Mouse (Mus musculus): Measurements from ENCODE around the gene Fmn2. TPM values are rescaled to one million over a fixed set of nuclear protein-coding genes. Genes with fewer than 3 reads are reported as not detected.

The Fmn2 gene
- polyA plus RNA-seq, 1 experiment, result 0.72 TPM

DNA sequence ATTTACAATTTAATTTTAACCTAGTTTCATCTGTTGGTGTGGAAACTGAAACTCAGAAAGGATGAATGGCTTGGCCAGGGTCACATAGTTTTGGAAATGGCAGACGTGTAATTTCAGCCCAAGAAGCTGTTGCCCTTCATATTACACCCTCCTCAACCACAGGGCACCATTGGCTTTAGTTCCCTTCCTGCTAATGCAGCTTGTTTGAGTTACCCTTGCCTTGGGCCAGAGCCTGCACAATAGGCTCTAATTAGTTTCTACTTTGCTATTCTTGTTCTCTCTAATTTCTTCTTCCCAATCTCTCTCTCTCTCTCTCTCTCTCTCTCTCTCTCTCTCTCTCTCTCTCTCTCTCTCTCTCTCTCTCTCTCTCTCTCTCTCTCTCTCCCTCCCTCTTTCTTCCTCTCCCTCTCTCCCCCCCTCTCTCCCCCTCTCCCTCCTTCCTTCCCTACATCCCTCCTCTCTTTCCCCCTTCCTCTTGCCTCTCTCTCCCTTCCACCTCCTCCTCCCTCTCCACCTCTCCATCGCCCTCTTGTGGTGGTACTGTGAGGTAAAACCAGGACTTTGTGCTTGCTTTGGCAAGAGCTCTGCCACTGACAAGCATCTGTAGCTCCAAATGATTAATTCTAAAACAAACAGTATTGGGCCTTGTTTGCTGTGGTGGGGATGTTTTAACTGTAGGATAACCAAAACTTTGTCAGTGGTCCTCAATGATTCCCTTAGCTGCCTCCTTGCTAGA is 51.8 kb downstream of the Fmn2 start:
- H3K4me3 ChIP-seq (ENCODE audit: insufficient read depth, low read length), result no peak overlapping the region
- H3K4me1 ChIP-seq (ENCODE audit: control insufficient read depth, insufficient read depth, low read length), result no peaks in the 10 kb centered on the region

DNA sequence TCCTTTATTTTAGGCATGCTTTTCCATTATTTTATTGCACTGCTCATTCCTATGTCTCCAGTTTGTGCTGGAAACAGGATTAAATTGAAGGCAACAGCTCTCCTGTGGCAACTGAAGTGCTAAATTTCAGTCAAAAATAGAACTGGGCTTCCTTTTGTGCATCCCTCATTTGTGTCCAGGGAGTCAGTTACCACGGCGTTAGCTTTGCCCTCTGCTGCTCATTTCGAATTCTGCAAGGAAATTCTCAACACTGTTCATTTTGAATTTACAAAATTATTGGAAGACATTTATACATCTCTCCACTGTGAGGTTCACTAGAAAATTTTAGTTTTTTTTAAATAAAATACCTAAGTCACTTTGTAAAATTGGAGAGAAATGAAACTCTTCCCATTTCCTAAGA is 53.8 kb downstream of the Fmn2 start:
- no peak overlapping the region for H3K27ac ChIP-seq (ENCODE audit: insufficient read depth, low read length)
- TF ChIP-seq CTCF (IDR thresholded peaks at IDR 0.05; ENCODE audit: borderline replicate concordance, insufficient read depth, low read length) (no peak), POLR2A (IDR thresholded peaks at IDR 0.05; ENCODE audit: low read depth, low read length) (no peak)
- H3K4me3 ChIP-seq (ENCODE audit: insufficient read depth, low read length), result no peak overlapping the region
- H3K4me1 ChIP-seq (ENCODE audit: control insufficient read depth, insufficient read depth, low read length), result no peaks in the 10 kb centered on the region

More for the DNA sequence above, 51.8 kb downstream of the Fmn2 start:
- H3K27ac ChIP-seq (ENCODE audit: insufficient read depth, low read length), result no peak overlapping the region
- TF ChIP-seq POLR2A (IDR thresholded peaks at IDR 0.05; ENCODE audit: low read depth, low read length) (no peak), CTCF (IDR thresholded peaks at IDR 0.05; ENCODE audit: borderline replicate concordance, insufficient read depth, low read length) (peak; percentile 66; the same call in 1 of the 2 replicates)

DNA sequence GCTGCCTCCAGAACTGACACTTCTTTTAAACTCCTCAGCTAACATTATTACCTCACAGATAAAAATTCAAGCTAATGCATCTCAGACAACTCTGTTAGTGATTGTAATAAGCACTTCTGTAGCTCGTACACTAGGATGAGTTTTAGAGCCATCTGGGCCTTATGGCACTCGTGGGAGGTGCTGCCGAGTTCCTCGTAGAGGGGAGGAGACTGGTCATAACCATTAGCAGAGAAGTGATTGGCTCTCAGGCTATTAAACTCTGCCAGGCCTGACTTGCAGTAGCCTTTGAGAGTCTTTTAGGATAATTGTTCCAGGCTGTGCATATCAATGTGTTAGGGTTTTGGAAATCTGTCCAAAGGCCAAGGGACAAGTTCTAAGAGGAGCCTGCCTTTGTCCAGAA is 55.6 kb downstream of the Fmn2 start:
- TF ChIP-seq POLR2A (IDR thresholded peaks at IDR 0.05; ENCODE audit: low read depth, low read length), result no peak
- no peak for TF ChIP-seq CTCF (IDR thresholded peaks at IDR 0.05; ENCODE audit: borderline replicate concordance, insufficient read depth, low read length)
- no peak overlapping the region for H3K4me3 ChIP-seq (ENCODE audit: insufficient read depth, low read length)
- no peak overlapping the region for H3K27ac ChIP-seq (ENCODE audit: insufficient read depth, low read length)
- H3K4me1 ChIP-seq (ENCODE audit: control insufficient read depth, insufficient read depth, low read length), result no peaks in the 10 kb centered on the region

- Histone ChIP-seq H3K4me3 (ENCODE audit: insufficient read depth, low read length) (no peak overlapping the region), H3K27ac (ENCODE audit: insufficient read depth, low read length) (no peak overlapping the region), H3K4me1 (ENCODE audit: control insufficient read depth, insufficient read depth, low read length) (no peaks in the 10 kb centered on the region)
- no peak for TF ChIP-seq CTCF (IDR thresholded peaks at IDR 0.05; ENCODE audit: borderline replicate concordance, insufficient read depth, low read length)
- no peak for TF ChIP-seq POLR2A (IDR thresholded peaks at IDR 0.05; ENCODE audit: low read depth, low read length)
These were observed 56.2 kb downstream of the Fmn2 start for GRCm38 (mm10) chr1:174557841-174558240.

GRCm38 (mm10) chr1:174558488-174558887 is 56.9 kb downstream of the Fmn2 start:
- Histone ChIP-seq H3K27ac (ENCODE audit: insufficient read depth, low read length) (no peak overlapping the region), H3K4me3 (ENCODE audit: insufficient read depth, low read length) (no peak overlapping the region), H3K4me1 (ENCODE audit: control insufficient read depth, insufficient read depth, low read length) (no peaks in the 10 kb centered on the region)
- TF ChIP-seq CTCF (IDR thresholded peaks at IDR 0.05; ENCODE audit: borderline replicate concordance, insufficient read depth, low read length), result no peak

GRCm38 (mm10) chr1:174564561-174564960 is 62.9 kb downstream of the Fmn2 start:
- Histone ChIP-seq H3K27ac (ENCODE audit: insufficient read depth, low read length) (no peak overlapping the region), H3K4me1 (ENCODE audit: control insufficient read depth, insufficient read depth, low read length) (no peaks in the 10 kb centered on the region), H3K4me3 (ENCODE audit: insufficient read depth, low read length) (no peak overlapping the region)
- TF ChIP-seq CTCF (IDR thresholded peaks at IDR 0.05; ENCODE audit: borderline replicate concordance, insufficient read depth, low read length) (no peak), POLR2A (IDR thresholded peaks at IDR 0.05; ENCODE audit: low read depth, low read length) (no peak)

- Histone ChIP-seq H3K4me3 (ENCODE audit: insufficient read depth, low read length) (no peak overlapping the region), H3K27ac (ENCODE audit: insufficient read depth, low read length) (no peak overlapping the region), H3K4me1 (ENCODE audit: control insufficient read depth, insufficient read depth, low read length) (no peaks in the 10 kb centered on the region)
- no peak for TF ChIP-seq POLR2A (IDR thresholded peaks at IDR 0.05; ENCODE audit: low read depth, low read length)
- TF ChIP-seq CTCF (IDR thresholded peaks at IDR 0.05; ENCODE audit: borderline replicate concordance, insufficient read depth, low read length), result no peak
These were observed 67.0 kb downstream of the Fmn2 start for GRCm38 (mm10) chr1:174568609-174569008.

- Histone ChIP-seq H3K27ac (ENCODE audit: insufficient read depth, low read length) (no peak overlapping the region), H3K4me1 (ENCODE audit: control insufficient read depth, insufficient read depth, low read length) (no peaks in the 10 kb centered on the region; the same call in 1 of the 2 replicates), H3K4me3 (ENCODE audit: insufficient read depth, low read length) (no peak overlapping the region)
- TF ChIP-seq CTCF (IDR thresholded peaks at IDR 0.05; ENCODE audit: borderline replicate concordance, insufficient read depth, low read length) (no peak), POLR2A (IDR thresholded peaks at IDR 0.05; ENCODE audit: low read depth, low read length) (no peak)
These were observed 90.9 kb downstream of the Fmn2 start for GRCm38 (mm10) chr1:174592420-174592980.

- no peak overlapping the region for H3K4me3 ChIP-seq (ENCODE audit: insufficient read depth, low read length)
- H3K4me1 ChIP-seq (ENCODE audit: control insufficient read depth, insufficient read depth, low read length), result no peaks in the 10 kb centered on the region; the same call in 1 of the 2 replicates
- TF ChIP-seq CTCF (IDR thresholded peaks at IDR 0.05; ENCODE audit: borderline replicate concordance, insufficient read depth, low read length) (0 out of 2 replicates have a peak, but pooled peaks have one; percentile 43), POLR2A (IDR thresholded peaks at IDR 0.05; ENCODE audit: low read depth, low read length) (no peak)
- no peak overlapping the region for H3K27ac ChIP-seq (ENCODE audit: insufficient read depth, low read length)
These were observed 93.4 kb downstream of the Fmn2 start for GRCm38 (mm10) chr1:174594989-174595388.

DNA sequence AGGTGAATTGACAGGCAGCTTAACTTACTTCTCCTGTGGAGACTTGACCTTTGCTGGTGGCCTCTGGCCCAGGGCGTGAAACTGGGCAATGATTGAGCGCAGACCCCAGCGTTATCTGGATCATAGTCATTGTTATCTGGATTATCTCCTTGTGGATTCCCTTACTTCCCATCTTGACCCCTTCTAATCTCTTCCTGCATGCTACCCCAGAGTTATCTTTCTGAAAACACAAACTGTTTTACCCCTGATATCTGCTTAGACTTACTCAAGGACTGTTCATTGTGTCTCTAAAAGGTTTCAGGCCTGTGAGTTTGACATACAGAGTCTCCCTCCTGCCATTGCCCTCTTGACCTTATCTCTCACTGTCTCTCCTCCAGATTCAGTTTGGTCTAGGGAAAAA is 95.9 kb downstream of the Fmn2 start:
- no peaks in the 10 kb centered on the region; the same call in 1 of the 2 replicates for H3K4me1 ChIP-seq (ENCODE audit: control insufficient read depth, insufficient read depth, low read length)
- TF ChIP-seq POLR2A (IDR thresholded peaks at IDR 0.05; ENCODE audit: low read depth, low read length), result no peak
- no peak overlapping the region for H3K4me3 ChIP-seq (ENCODE audit: insufficient read depth, low read length)
- no peak overlapping the region for H3K27ac ChIP-seq (ENCODE audit: insufficient read depth, low read length)
